Mouse (Mus musculus): ENCODE data around the gene Mgat5b.

Gene Mgat5b

GRCm38 (mm10) chr11:117035661-117036336 is 117.1 kb downstream of the Mgat5b start:
- no peak for DNase-seq

All from kidney, postnatal 36 days (tissue).